8 mouse cellular contexts compared by ENCODE assay signal in the genomic region with DNA sequence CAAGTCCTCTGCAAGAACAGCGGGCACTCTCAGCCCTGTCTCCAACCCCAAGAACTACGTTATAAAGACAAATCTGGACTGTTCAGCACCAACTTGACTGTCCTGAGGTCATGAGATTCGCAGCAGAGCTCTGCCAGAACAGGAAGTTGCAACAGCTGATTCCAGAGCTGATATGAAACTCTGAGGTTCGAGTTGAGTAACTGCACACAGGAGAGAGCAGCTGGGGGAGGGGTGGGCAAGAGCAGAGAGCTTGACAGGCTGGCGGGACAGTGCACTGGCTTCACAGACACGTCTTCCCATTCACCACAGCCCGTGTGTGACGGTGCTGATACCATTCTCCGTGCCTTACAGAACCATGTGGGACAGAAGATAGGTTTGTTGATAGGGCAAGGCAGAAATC. TPM values are rescaled to one million over a fixed set of nuclear protein-coding genes. Genes with fewer than 3 reads are reported as not detected.
DNase-seq lines count a peak whose midpoint lies in the region; ATAC-seq and TF ChIP-seq lines count a peak whose summit lies in the region.

No protein-coding gene starts in this region.

- peak; percentile 46; the same call in 1 of the 2 replicates for TF ChIP-seq POLR2A in CH12.LX (IDR thresholded peaks at IDR 0.05; ENCODE audit: low read depth, low read length)

- peak; percentile 85 for TF ChIP-seq EP300 in CH12.LX (IDR thresholded peaks at IDR 0.05; ENCODE audit: low read length)

- peak overlapping the region in 2 of 3 experiments; percentile 25 to 38 for H3K4me3 ChIP-seq in CH12.LX (replicated peaks in 1 of 3; ENCODE audit: low read depth in 2 of 3, low read length in 2 of 3, poor library complexity in 1 of 3)
- peak overlapping the region; percentile 7; the same call in 1 of the 2 replicates for H3K4me3 ChIP-seq in liver, embryonic 11.5 days (ENCODE audit: low read depth, low read length)
- H3K4me3 ChIP-seq in forebrain, embryonic 15.5 days: no peak overlapping the region

- no peaks in the 10 kb centered on the region for H3K36me3 ChIP-seq in CH12.LX (replicated peaks in 1 of 2; ENCODE audit: control insufficient read depth in 1 of 2, insufficient read depth in 1 of 2, low read length in 1 of 2)
- no peaks in the 10 kb centered on the region for H3K36me3 ChIP-seq in liver, embryonic 11.5 days (ENCODE audit: control insufficient read depth, insufficient read depth, low read length)
- H3K36me3 ChIP-seq in forebrain, embryonic 15.5 days: no peaks in the 10 kb centered on the region

- dilution Hi-C loops in CH12.LX (cut with MboI; ENCODE audit: extremely low pct_ligation_motif_present, extremely low pct_unique_long_range_greater_than_20kb, low sequenced_read_pairs): no loop called here

- peak overlapping the region; percentile 35 for H3K4me2 ChIP-seq in CH12.LX (ENCODE audit: insufficient read depth, low read depth, poor library complexity, severe bottlenecking)
- peak overlapping the region; percentile 41 for H3K4me2 ChIP-seq in liver, embryonic 11.5 days
- no peak overlapping the region for H3K4me2 ChIP-seq in forebrain, embryonic 15.5 days (replicated peaks)

- ATAC-seq in liver, embryonic 11.5 days (replicated peaks; ENCODE audit: low FRiP score): peak; percentile 93
- ATAC-seq in forebrain, embryonic 15.5 days (replicated peaks): no peak

- no peak; the same call in 1 of the 2 replicates for TF ChIP-seq RAD21 in CH12.LX (IDR thresholded peaks at IDR 0.05; ENCODE audit: low read depth, low read length)

- H3K4me1 ChIP-seq in CH12.LX (ENCODE audit: control insufficient read depth in 1 of 2, insufficient read depth in 2 of 2): peaks cover 16 to 47% of the 10 kb centered on the region in 2 experiments
- H3K4me1 ChIP-seq in liver, embryonic 11.5 days (replicated peaks; ENCODE audit: control insufficient read depth, insufficient read depth, low read length): peaks cover 10% of the 10 kb centered on the region
- peaks cover 8% of the 10 kb centered on the region for H3K4me1 ChIP-seq in forebrain, embryonic 15.5 days

- peak overlapping the region; percentile 43 for H3K27ac ChIP-seq in CH12.LX (ENCODE audit: insufficient read depth, low read depth)
- no peak overlapping the region for H3K27ac ChIP-seq in liver, embryonic 11.5 days (ENCODE audit: low read depth, low read length)
- no peak overlapping the region for H3K27ac ChIP-seq in forebrain, embryonic 15.5 days (replicated peaks)

- peaks cover 13% of the 10 kb centered on the region for H3K9me3 ChIP-seq in CH12.LX (replicated peaks; ENCODE audit: low read length)
- peaks cover 4% of the 10 kb centered on the region for H3K9me3 ChIP-seq in liver, embryonic 11.5 days (ENCODE audit: control insufficient read depth, low read length)
- H3K9me3 ChIP-seq in forebrain, embryonic 15.5 days: peaks cover 5% of the 10 kb centered on the region

- H3K79me2 ChIP-seq in CH12.LX (replicated peaks; ENCODE audit: control insufficient read depth, extremely low read depth, insufficient read depth, poor library complexity, severe bottlenecking): no peaks in the 10 kb centered on the region

- DNase-seq in 3T3-L1 (ENCODE audit: low read depth, low spot score): peak; percentile 52
- peak; percentile 95 for DNase-seq in CH12.LX (ENCODE audit: extremely low read depth)
- peak; percentile 36 for DNase-seq in fat pad, adult 2 months (ENCODE audit: extremely low read depth, low read depth, low spot score)
- DNase-seq in liver, embryonic 11.5 days (ENCODE audit: low spot score): peak; percentile 61
- peak; percentile 89 to 90 for DNase-seq in natural killer cell, adult 2 months (ENCODE audit: low spot score in 2 of 2)
- no peak for DNase-seq in frontal cortex, postnatal 36 days (ENCODE audit: low spot score in 2 of 2)
- no peak for DNase-seq in layer of hippocampus, adult 18-20 months (ENCODE audit: low spot score in 2 of 2)

- in situ Hi-C loops in CH12.LX (cut with MboI; ENCODE audit: low pct_ligation_motif_present, low pct_unique_long_range_greater_than_20kb, low sequenced_read_pairs): no loop called here

- 27% methylated on average over 9 of the region's 9 CpGs for WGBS in liver, embryonic 11.5 days
- 87% methylated on average over 9 of the region's 9 CpGs for WGBS in forebrain, embryonic 15.5 days

- no peak overlapping the region for H3K9ac ChIP-seq in CH12.LX (ENCODE audit: insufficient read depth, low read depth)
- no peak overlapping the region for H3K9ac ChIP-seq in liver, embryonic 11.5 days (ENCODE audit: low read depth, low read length)
- no peak overlapping the region for H3K9ac ChIP-seq in forebrain, embryonic 15.5 days (replicated peaks)

- H3K27me3 ChIP-seq in CH12.LX (replicated peaks): peaks cover 27% of the 10 kb centered on the region
- H3K27me3 ChIP-seq in liver, embryonic 11.5 days (replicated peaks; ENCODE audit: control insufficient read depth, insufficient read depth, low read length): peaks cover 24% of the 10 kb centered on the region
- H3K27me3 ChIP-seq in forebrain, embryonic 15.5 days: no peaks in the 10 kb centered on the region

- TF ChIP-seq CTCF in CH12.LX (conservative IDR thresholded peaks at IDR 0.05 in 1 of 2, IDR thresholded peaks at IDR 0.05 in 1 of 2; ENCODE audit: low read depth in 2 of 2, low read length in 2 of 2): no peak

TF ChIP-seq in CH12.LX, 34 proteins besides CTCF, POLR2A, EP300 and RAD21 (continues in another document):
- TF ChIP-seq CHD2 (IDR thresholded peaks at IDR 0.05; ENCODE audit: low read length) (peak; percentile 93), IRF4 (IDR thresholded peaks at IDR 0.05; ENCODE audit: low read depth, low read length) (peak; percentile 96), PAX5 (IDR thresholded peaks at IDR 0.05; ENCODE audit: low read length) (no peak), ZMIZ1 (IDR thresholded peaks at IDR 0.05; ENCODE audit: low read depth, low read length) (no peak), KAT2A (IDR thresholded peaks at IDR 0.05; ENCODE audit: insufficient replicate concordance, low read length) (no peak), NELFE (IDR thresholded peaks at IDR 0.05; ENCODE audit: low read depth, low read length) (peak; percentile 33; the same call in 1 of the 2 replicates), USF1 (IDR thresholded peaks at IDR 0.05; ENCODE audit: low read depth, low read length) (no peak), BHLHE40 (IDR thresholded peaks at IDR 0.05; ENCODE audit: low read depth, low read length) (peak; percentile 96), GABPA (IDR thresholded peaks at IDR 0.05; ENCODE audit: insufficient replicate concordance, low read depth, low read length) (no peak), NRF1 (IDR thresholded peaks at IDR 0.05; ENCODE audit: low read depth, low read length) (no peak), ZC3H11A (IDR thresholded peaks at IDR 0.05; ENCODE audit: low read depth, low read length) (no peak), ZKSCAN1 (IDR thresholded peaks at IDR 0.05; ENCODE audit: borderline replicate concordance, low read depth, low read length) (no peak), CHD1 (IDR thresholded peaks at IDR 0.05; ENCODE audit: low read depth, low read length) (no peak), TCF12 (IDR thresholded peaks at IDR 0.05; ENCODE audit: low read depth, low read length) (peak; percentile 95), ETS1 (conservative IDR thresholded peaks at IDR 0.05; ENCODE audit: low read depth, low read length) (peak; percentile 99), MAFK (IDR thresholded peaks at IDR 0.05; ENCODE audit: insufficient replicate concordance, low read length) (0 out of 2 replicates have a peak, but pooled peaks have one; percentile 49), RCOR1 (conservative IDR thresholded peaks at IDR 0.05; ENCODE audit: low read depth, low read length) (no peak; the same call in 1 of the 2 replicates), SMC3 (IDR thresholded peaks at IDR 0.05; ENCODE audit: low read depth, low read length) (no peak), POLR2AphosphoS2 (IDR thresholded peaks at IDR 0.05; ENCODE audit: low read depth, low read length) (no peak), UBTF (IDR thresholded peaks at IDR 0.05; ENCODE audit: low read depth, low read length) (no peak), TBP (conservative IDR thresholded peaks at IDR 0.05; ENCODE audit: low read depth, low read length) (peak; percentile 89), MYC (IDR thresholded peaks at IDR 0.05; ENCODE audit: low read depth, low read length) (peak; percentile 81), USF2 (conservative IDR thresholded peaks at IDR 0.05; ENCODE audit: low read depth, low read length) (no peak), MEF2A (IDR thresholded peaks at IDR 0.05; ENCODE audit: borderline replicate concordance, low read depth, low read length) (peak; percentile 84), ELF1 (IDR thresholded peaks at IDR 0.05; ENCODE audit: low read depth, low read length) (peak; percentile 75), HCFC1 (IDR thresholded peaks at IDR 0.05; ENCODE audit: low read depth, low read length) (peak; percentile 51), ZNF384 (IDR thresholded peaks at IDR 0.05; ENCODE audit: low read depth, low read length) (no peak), MAX (IDR thresholded peaks at IDR 0.05; ENCODE audit: low read length) (peak; percentile 67), JUN (IDR thresholded peaks at IDR 0.05; ENCODE audit: insufficient read depth, low read depth, low read length) (peak; percentile 40; the same call in 1 of the 2 replicates), JUND (conservative IDR thresholded peaks at IDR 0.05; ENCODE audit: low read depth, low read length) (peak; percentile 61; the same call in 1 of the 2 replicates), MAZ (IDR thresholded peaks at IDR 0.05; ENCODE audit: low read depth, low read length) (peak; percentile 55; the same call in 1 of the 2 replicates), SIN3A (IDR thresholded peaks at IDR 0.05; ENCODE audit: low read length) (peak; percentile 95)

RNA-seq across cellular contexts. Expression of gene Arhgap25, which starts 9.0 kb away (rescaled TPM):
- total RNA-seq in CH12.LX (2012; rRNA removed): 9.3 and 11.7 TPM in 2 replicates
- total RNA-seq in CH12.LX (2014; rRNA removed): 11.2 and 12.5 TPM in 2 replicates
- 16.5 TPM in 2 replicates for polyA plus RNA-seq in CH12.LX (2012; ENCODE audit: insufficient read length, low read depth)
- 6.9 and 7.9 TPM in 2 replicates for polyA plus RNA-seq in liver, embryonic 11.5 days (2014; fragmentation: Nextera tagmentation; extraction: Ambion mirVana)
- polyA plus RNA-seq in forebrain, embryonic 15.5 days (2015; fragmentation: Nextera tagmentation; extraction: Ambion mirVana): 1.5 and 1.8 TPM in 2 replicates
- total RNA-seq in layer of hippocampus, adult 18-20 months (2021): 1 to 10 TPM; 1.7 to 2.9 TPM

RNA-seq across cellular contexts. Expression of gene Prokr1, which starts 48.5 kb away (rescaled TPM):
- total RNA-seq in CH12.LX (2012; rRNA removed): 0.08 TPM in 2 replicates
- total RNA-seq in CH12.LX (2014; rRNA removed): not detected in 2 replicates
- polyA plus RNA-seq in CH12.LX (2012; ENCODE audit: insufficient read length, low read depth): 0.14 TPM in 1 of 2 replicates, not detected in the other
- polyA plus RNA-seq in liver, embryonic 11.5 days (2014; fragmentation: Nextera tagmentation; extraction: Ambion mirVana): 1.8 and 3.2 TPM in 2 replicates
- 3.2 and 3.9 TPM in 2 replicates for polyA plus RNA-seq in forebrain, embryonic 15.5 days (2015; fragmentation: Nextera tagmentation; extraction: Ambion mirVana)
- total RNA-seq in layer of hippocampus, adult 18-20 months (2021): under 1 TPM in 1 of 2 experiments, not detected in 1; 0.12 TPM

Comparison
In these comparisons a context has a peak if more than half of its experiments do, and no peak if none do; other contexts are left out.
1. DNase-seq: peak in 3T3-L1 (single experiment), CH12.LX (single experiment), fat pad, adult 2 months (single experiment), liver, embryonic 11.5 days (single experiment) and natural killer cell, adult 2 months (2 of 2); none in frontal cortex, postnatal 36 days (0 of 2) and layer of hippocampus, adult 18-20 months (0 of 2).